Mouse (Mus musculus) MEL (cell line): ENCODE measurements at regions not wholly inside any gene's neighbourhood (a gene's known extent, or its start where the extent isn't known, plus 50 kb on each side); places are given as distances from the start of the nearest gene placed in this dataset.

Source experiments
- DNase-seq: peaks from one replicate; pipeline ENCODE4 v3.0.0; 2011; ENCODE audit warnings: low read depth, low spot score
- H3K27ac ChIP-seq: 2 replicates; pipeline ENCODE4 v1.5.1; 2012; ENCODE audit warnings: low read depth, mild to moderate bottlenecking, control low read depth, low read length, moderate library complexity; ENCODE audit not compliant: control insufficient read depth
- H3K27me3 ChIP-seq, 2 experiments: fragments of 150-350 bp in 1 of 2; sonication (generic) in 1 of 2; 2 replicates each; pipeline ENCODE4 v1.6.1; 2012; ENCODE audit warnings: low read length in 2 of 2, mild to moderate bottlenecking in 2 of 2, improper control_type of control experiment in 1 of 2, moderate library complexity in 1 of 2; ENCODE audit not compliant: insufficient read depth in 2 of 2, control insufficient read depth in 1 of 2
- H3K36me3 ChIP-seq, 2 experiments: 2 replicates each; pipeline ENCODE4 v1.6.1; 2012 to 2014; ENCODE audit warnings: low read length in 2 of 2, improper control_type of control experiment in 1 of 2, inconsistent platforms in 1 of 2, mild to moderate bottlenecking in 1 of 2; ENCODE audit not compliant: insufficient read depth in 2 of 2, control insufficient read depth in 1 of 2
- H3K4me1 ChIP-seq, 2 experiments: fragments of 150-350 bp in 1 of 2; sonication (generic) in 1 of 2; 2 replicates each; pipeline ENCODE4 v1.6.1; 2012; ENCODE audit warnings: low read length in 2 of 2, improper control_type of control experiment in 1 of 2, mild to moderate bottlenecking in 1 of 2; ENCODE audit not compliant: insufficient read depth in 2 of 2, control insufficient read depth in 1 of 2
- H3K4me3 ChIP-seq, 2 experiments: fragments of 150-350 bp in 1 of 2; sonication (generic) in 1 of 2; 2 replicates each; pipeline ENCODE4 v1.5.1; 2012; ENCODE audit warnings: low read depth in 2 of 2, low read length in 2 of 2, mild to moderate bottlenecking in 2 of 2, moderate library complexity in 2 of 2, control low read depth in 1 of 2, improper control_type of control experiment in 1 of 2; ENCODE audit not compliant: control insufficient read depth in 1 of 2, insufficient read depth in 1 of 2
- H3K79me2 ChIP-seq: 2 replicates; pipeline ENCODE4 v1.6.1; 2012; ENCODE audit warnings: mild to moderate bottlenecking, low read length, moderate library complexity; ENCODE audit not compliant: control insufficient read depth, poor library complexity, insufficient read depth
- H3K9ac ChIP-seq: 2 replicates; pipeline ENCODE4 v1.6.1; 2012; ENCODE audit warnings: low read depth, mild to moderate bottlenecking, control low read depth, low read length, moderate library complexity; ENCODE audit not compliant: control insufficient read depth, poor library complexity, severe bottlenecking
- H3K9me3 ChIP-seq: fragments of 150-350 bp; sonication (generic); replicated peaks from 2 replicates; pipeline ENCODE4 v1.6.1; 2012; ENCODE audit warnings: mild to moderate bottlenecking, low read length, improper control_type of control experiment, moderate library complexity; ENCODE audit not compliant: insufficient read depth
- CHD1 ChIP-seq: IDR thresholded peaks from 2 replicates; pipeline ENCODE4 v1.6.1; 2012; ENCODE audit warnings: low read depth, mild to moderate bottlenecking, inconsistent platforms, low read length, improper control_type of control experiment
- CTCF ChIP-seq, 3 experiments: IDR thresholded peaks in 2 of 3; conservative IDR thresholded peaks in 1 of 3; 2 replicates each; pipeline ENCODE4 v1.5.1; 2011 to 2012; ENCODE audit warnings: low read length in 3 of 3, low read depth in 2 of 3, mild to moderate bottlenecking in 2 of 3, improper control_type of control experiment in 1 of 3, inconsistent platforms in 1 of 3, mixed read lengths in 1 of 3, moderate library complexity in 1 of 3; ENCODE audit not compliant: control insufficient read depth in 1 of 3, insufficient read depth in 1 of 3, poor library complexity in 1 of 3, severe bottlenecking in 1 of 3
- ELF1 ChIP-seq: IDR thresholded peaks from 2 replicates; pipeline ENCODE4 v1.6.1; 2014; ENCODE audit warnings: low read depth, mild to moderate bottlenecking, inconsistent platforms, low read length, improper control_type of control experiment, moderate library complexity
- GABPA ChIP-seq: IDR thresholded peaks from 2 replicates; pipeline ENCODE4 v1.6.1; 2012; ENCODE audit warnings: low read depth, mild to moderate bottlenecking, inconsistent platforms, low read length, improper control_type of control experiment, moderate library complexity
- GATA1 ChIP-seq: IDR thresholded peaks from 2 replicates; pipeline ENCODE4 v1.6.1; 2011; ENCODE audit warnings: low read depth, low read length, improper control_type of control experiment
- JUND ChIP-seq: IDR thresholded peaks from 2 replicates; pipeline ENCODE4 v1.6.1; 2011; ENCODE audit warnings: low read depth, mild to moderate bottlenecking, improper control_type of control experiment, low read length
- KAT2A ChIP-seq: conservative IDR thresholded peaks from 2 replicates; pipeline ENCODE4 v1.6.1; 2012; ENCODE audit warnings: low read depth, low read length, improper control_type of control experiment, inconsistent platforms
- MAX ChIP-seq: IDR thresholded peaks from 2 replicates; pipeline ENCODE4 v1.6.1; 2011; ENCODE audit warnings: low read length, improper control_type of control experiment
- MYC ChIP-seq: IDR thresholded peaks from 2 replicates; pipeline ENCODE4 v1.6.1; 2011; ENCODE audit warnings: low read depth, mild to moderate bottlenecking, low read length, improper control_type of control experiment, moderate library complexity
- RCOR1 ChIP-seq: IDR thresholded peaks from 2 replicates; pipeline ENCODE4 v1.6.1; 2012; ENCODE audit warnings: low read depth, mild to moderate bottlenecking, inconsistent platforms, low read length, improper control_type of control experiment
- TAL1 ChIP-seq: IDR thresholded peaks from 2 replicates; pipeline ENCODE4 v1.6.1; 2012; ENCODE audit warnings: mild to moderate bottlenecking, inconsistent platforms, low read length, moderate library complexity, mixed read lengths
- UBTF ChIP-seq: IDR thresholded peaks from 2 replicates; pipeline ENCODE4 v1.6.1; 2012; ENCODE audit warnings: low read depth, mild to moderate bottlenecking, inconsistent platforms, low read length, improper control_type of control experiment, moderate library complexity, borderline replicate concordance; ENCODE audit not compliant: insufficient read depth
- USF2 ChIP-seq, 2 experiments: IDR thresholded peaks; 2 replicates each; pipeline ENCODE4 v1.6.1; 2011 to 2012; ENCODE audit warnings: improper control_type of control experiment in 2 of 2, low read length in 2 of 2, borderline replicate concordance in 1 of 2, inconsistent platforms in 1 of 2, low read depth in 1 of 2, mild to moderate bottlenecking in 1 of 2; ENCODE audit not compliant: insufficient read depth in 1 of 2

- TF ChIP-seq USF2 (IDR thresholded peaks at IDR 0.05; ENCODE audit: borderline replicate concordance in 1 of 2, insufficient read depth in 1 of 2, low read depth in 1 of 2, low read length in 2 of 2): no peak
- no peak for TF ChIP-seq GATA1
Measured at GRCm38 (mm10) chr15:25278317-25279156, 135.0 kb downstream of the Basp1 start (continued).

- no peaks in the 10 kb centered on the region for H3K9me3 ChIP-seq
- no peak for TF ChIP-seq CHD1
- TF ChIP-seq CTCF (IDR thresholded peaks at IDR 0.05 in 2 of 3, conservative IDR thresholded peaks at IDR 0.05 in 1 of 3; ENCODE audit: control insufficient read depth in 1 of 3, insufficient read depth in 1 of 3, low read depth in 2 of 3, low read length in 3 of 3, poor library complexity in 1 of 3, severe bottlenecking in 1 of 3): no peak
- TF ChIP-seq ELF1: no peak
- TF ChIP-seq KAT2A: no peak
- no peak for TF ChIP-seq TAL1
- TF ChIP-seq JUND: no peak
- no peak for TF ChIP-seq USF2 (IDR thresholded peaks at IDR 0.05; ENCODE audit: borderline replicate concordance in 1 of 2, insufficient read depth in 1 of 2, low read depth in 1 of 2, low read length in 2 of 2)
- no peak for TF ChIP-seq RCOR1
- TF ChIP-seq MYC: no peak
- no peak for DNase-seq
Measured at GRCm38 (mm10) chr15:25276227-25276626, 137.3 kb downstream of the Basp1 start.

GRCm38 (mm10) chr15:25271886-25272285 is 141.7 kb downstream of the Basp1 start:
- no peak overlapping the region for H3K4me3 ChIP-seq
- H3K27me3 ChIP-seq: no peaks in the 10 kb centered on the region
- TF ChIP-seq GATA1: no peak
- TF ChIP-seq UBTF: no peak
- H3K79me2 ChIP-seq: no peaks in the 10 kb centered on the region
- no peak overlapping the region for H3K9ac ChIP-seq
- no peak for DNase-seq
- peaks cover 0 to 5% of the 10 kb centered on the region in 2 experiments for H3K4me1 ChIP-seq
- H3K36me3 ChIP-seq: no peaks in the 10 kb centered on the region
- H3K9me3 ChIP-seq: no peaks in the 10 kb centered on the region
- no peak overlapping the region for H3K27ac ChIP-seq

More at GRCm38 (mm10) chr15:25276227-25276626, 137.3 kb downstream of the Basp1 start:
- Histone ChIP-seq H3K27me3 (no peaks in the 10 kb centered on the region), H3K27ac (no peak overlapping the region), H3K4me1 (no peaks in the 10 kb centered on the region), H3K4me3 (no peak overlapping the region), H3K36me3 (no peaks in the 10 kb centered on the region), H3K79me2 (no peaks in the 10 kb centered on the region), H3K9ac (no peak overlapping the region)

- TF ChIP-seq MAX (no peak), GABPA (no peak)
- TF ChIP-seq, all 39 proteins: peak for 0
- DNase-seq: no peak
- Histone ChIP-seq H3K79me2 (no peaks in the 10 kb centered on the region), H3K9me3 (no peaks in the 10 kb centered on the region), H3K27me3 (no peaks in the 10 kb centered on the region), H3K9ac (no peak overlapping the region), H3K36me3 (no peaks in the 10 kb centered on the region), H3K4me1 (peaks cover 0 to 5% of the 10 kb centered on the region in 2 experiments), H3K4me3 (no peak overlapping the region), H3K27ac (no peak overlapping the region)
Measured at GRCm38 (mm10) chr15:25270349-25270748, 143.2 kb downstream of the Basp1 start.
